Mouse (Mus musculus) cerebellum, adult 11-12 months (tissue): ENCODE measurements around the gene Rnf208.

Experiments
- DNase-seq: peaks from one replicate; pipeline ENCODE4 v3.0.0; 2022

Rnf208 gene

DNA sequence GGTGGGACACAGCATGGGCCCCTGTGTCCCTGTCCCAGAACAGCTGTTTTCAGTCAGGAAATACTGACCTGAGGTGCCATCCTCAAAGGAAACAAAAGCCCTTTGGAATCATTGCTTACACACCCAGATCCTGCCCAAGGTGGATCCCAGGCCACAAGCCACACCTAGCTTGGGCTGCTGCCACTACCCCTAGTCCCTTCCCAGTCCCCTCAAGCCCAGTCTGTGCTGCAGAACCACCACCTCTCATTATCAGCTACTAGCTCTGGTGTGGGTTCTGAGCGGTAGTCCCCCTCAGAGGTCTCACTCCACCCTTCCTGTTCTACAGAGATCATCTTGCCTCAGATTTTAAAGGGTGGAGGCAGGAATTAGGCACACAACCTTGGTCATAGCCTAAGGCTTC is 44.3 kb downstream of the Rnf208 start:
- DNase-seq, result no peak

GRCm38 (mm10) chr2:25286837-25287636 is 45.0 kb downstream of the Rnf208 start:
- peak; percentile 68 for DNase-seq

- peak; percentile 64 for DNase-seq
Observed at GRCm38 (mm10) chr2:25287927-25288649, 46.0 kb downstream of the Rnf208 start, which contains the start of gene Tmem210. Gene Tmem210 (plus strand): TSS chr2:25288145.

- peak; percentile 48 for DNase-seq
Observed at GRCm38 (mm10) chr2:25288734-25289345, 46.8 kb downstream of the Rnf208 start.

- peak; percentile 85 for DNase-seq
Observed at GRCm38 (mm10) chr2:25289651-25290050, 47.6 kb downstream of the Rnf208 start, which contains the start of gene Lrrc26. Gene Lrrc26 (plus strand): TSS chr2:25289915.

GRCm38 (mm10) chr2:25290101-25290815 is 48.2 kb downstream of the Rnf208 start:
- peak; percentile 81 for DNase-seq

- DNase-seq, result peak; percentile 78
Observed at GRCm38 (mm10) chr2:25290816-25291130, 48.7 kb downstream of the Rnf208 start.

- peak; percentile 65 for DNase-seq
Observed at GRCm38 (mm10) chr2:25291184-25292053, 49.4 kb downstream of the Rnf208 start.

DNA sequence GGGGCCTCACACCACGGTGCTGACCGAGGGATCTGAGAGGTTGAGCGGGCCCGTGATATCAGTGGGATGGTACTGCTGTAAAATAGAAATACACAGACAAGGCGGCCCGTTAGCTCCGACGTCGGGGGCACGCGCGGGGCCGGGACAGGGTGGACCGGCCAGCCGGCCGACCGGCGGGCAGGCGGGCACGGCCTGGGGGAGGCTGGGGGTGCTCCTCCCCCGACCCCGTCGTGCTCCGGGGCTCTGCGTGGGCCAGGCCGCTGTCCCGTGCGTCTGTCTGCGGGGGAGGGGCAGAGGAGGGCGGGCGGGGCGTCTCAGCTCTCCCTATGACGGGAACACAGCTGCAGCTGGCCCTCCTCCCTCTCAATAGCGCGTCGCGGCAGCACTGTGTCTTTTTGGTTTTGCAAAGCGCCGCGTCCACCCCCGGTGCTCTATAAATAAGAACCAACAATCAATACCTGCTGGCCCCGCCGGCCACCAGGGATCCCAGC is 50.0 kb downstream of the Rnf208 start:
- peak; percentile 51 for DNase-seq

DNA sequence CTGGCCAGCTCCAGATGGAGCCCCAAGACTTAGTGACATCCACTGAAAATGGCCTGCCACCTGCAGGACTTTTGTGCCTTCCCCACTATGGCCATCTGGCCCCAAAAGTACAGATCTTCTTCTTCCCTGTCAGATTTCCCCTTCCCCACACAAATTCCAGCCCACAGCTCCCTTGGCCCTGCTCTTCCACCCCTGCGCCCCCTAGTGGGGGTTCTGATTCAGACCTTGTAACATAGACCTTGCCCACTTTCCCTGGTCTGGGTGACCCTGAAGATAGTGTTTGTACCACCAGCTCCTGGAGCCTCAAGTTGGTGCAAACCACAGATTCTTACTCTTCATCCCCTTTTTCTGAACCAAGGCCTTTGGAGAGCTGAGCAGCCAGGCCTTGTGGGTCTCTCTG is 50.8 kb downstream of the Rnf208 start:
- peak; percentile 74 for DNase-seq

DNA sequence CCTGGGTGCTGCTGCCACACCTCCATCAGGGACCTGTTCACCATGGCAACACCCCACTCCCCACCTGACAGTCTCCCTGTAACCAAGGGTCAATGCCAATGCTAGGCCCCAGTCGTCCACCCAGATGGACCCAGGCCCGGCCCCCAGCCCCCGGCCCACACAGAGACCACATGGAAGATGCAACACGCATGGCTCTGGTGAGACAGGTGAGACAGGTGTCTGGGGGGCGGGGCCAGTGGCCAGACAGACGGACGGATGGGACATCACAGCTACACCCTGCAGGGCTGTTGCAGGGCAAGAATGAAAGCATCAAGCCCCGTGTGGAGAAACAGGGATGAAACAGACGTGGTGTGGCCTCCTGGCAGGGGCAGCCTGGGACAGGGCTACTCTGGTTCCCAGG is 51.7 kb downstream of the Rnf208 start:
- peak; percentile 69 for DNase-seq
